Mouse (Mus musculus): ENCODE results near the gene Bdh2. TPM values are rescaled to one million over a fixed set of nuclear protein-coding genes. Genes with fewer than 3 reads are reported as not detected.

Gene Bdh2
- polyA plus RNA-seq, 1 experiment from 2014 or later, result 9.4 TPM

- Histone ChIP-seq H3K9ac (ENCODE audit: low read depth, low read length) (peak within 1 kb of the TSS; percentile 32), H3K4me3 (ENCODE audit: low read depth, low read length) (peak within 1 kb of the TSS; percentile 31), H3K4me1 (ENCODE audit: control insufficient read depth, insufficient read depth, low read length) (peaks cover 8% of the 10 kb centered on the region), H3K9me3 (ENCODE audit: control insufficient read depth, low read length) (no peaks in the 10 kb centered on the region), H3K27me3 (replicated peaks; ENCODE audit: control insufficient read depth, insufficient read depth, low read length) (peaks cover 4% of the 10 kb centered on the region; the same call in 1 of the 2 replicates), H3K4me2 (ENCODE audit: low read depth, low read length) (peak within 1 kb of the TSS; percentile 57), H3K27ac (replicated peaks; ENCODE audit: low read depth, low read length) (no peak within 1 kb of the TSS), H3K36me3 (ENCODE audit: control insufficient read depth, insufficient read depth, low read length) (no peaks in the 10 kb centered on the region)
- ATAC-seq (ENCODE audit: low read depth) (peak; percentile 94), DNase-seq (ENCODE audit: low spot score) (peak; percentile 69)
- WGBS, result 9% methylated on average over 22 of the region's 28 CpGs
These were observed 26.6 kb downstream of the Bdh2 start, which contains the start of gene Slc9b2 for GRCm38 (mm10) chr3:135307411-135308259. Gene Slc9b2, plus strand, starts transcription at chr3:135307700.

- Histone ChIP-seq H3K4me1 (ENCODE audit: control insufficient read depth, insufficient read depth, low read length) (no peaks in the 10 kb centered on the region), H3K27me3 (replicated peaks; ENCODE audit: control insufficient read depth, insufficient read depth, low read length) (no peaks in the 10 kb centered on the region), H3K9me3 (ENCODE audit: control insufficient read depth, low read length) (no peaks in the 10 kb centered on the region), H3K9ac (ENCODE audit: low read depth, low read length) (no peak overlapping the region), H3K27ac (replicated peaks; ENCODE audit: low read depth, low read length) (no peak overlapping the region), H3K4me2 (ENCODE audit: low read depth, low read length) (no peak overlapping the region), H3K36me3 (ENCODE audit: control insufficient read depth, insufficient read depth, low read length) (no peaks in the 10 kb centered on the region), H3K4me3 (ENCODE audit: low read depth, low read length) (no peak overlapping the region)
- DNase-seq (ENCODE audit: low spot score), result no peak
- WGBS, result 26% methylated on average over 2 of the region's 2 CpGs
- ATAC-seq (ENCODE audit: low read depth), result no peak
These were observed 32.0 kb downstream of the Bdh2 start for GRCm38 (mm10) chr3:135312916-135313491.

GRCm38 (mm10) chr3:135313727-135314126, 32.7 kb downstream of the Bdh2 start:
- no peak overlapping the region for H3K9ac ChIP-seq (ENCODE audit: low read depth, low read length)
- ATAC-seq (ENCODE audit: low read depth) (no peak), DNase-seq (ENCODE audit: low spot score) (no peak)
- no peak overlapping the region for H3K4me2 ChIP-seq (ENCODE audit: low read depth, low read length)
- no peaks in the 10 kb centered on the region for H3K9me3 ChIP-seq (ENCODE audit: control insufficient read depth, low read length)
- H3K27ac ChIP-seq (replicated peaks; ENCODE audit: low read depth, low read length), result no peak overlapping the region
- WGBS, result 77% methylated on average over 2 of the region's 2 CpGs
- no peaks in the 10 kb centered on the region for H3K4me1 ChIP-seq (ENCODE audit: control insufficient read depth, insufficient read depth, low read length)
- no peak overlapping the region for H3K4me3 ChIP-seq (ENCODE audit: low read depth, low read length)
- H3K36me3 ChIP-seq (ENCODE audit: control insufficient read depth, insufficient read depth, low read length), result no peaks in the 10 kb centered on the region
- H3K27me3 ChIP-seq (replicated peaks; ENCODE audit: control insufficient read depth, insufficient read depth, low read length), result no peaks in the 10 kb centered on the region

GRCm38 (mm10) chr3:135314811-135315210, 33.8 kb downstream of the Bdh2 start:
- Histone ChIP-seq H3K4me1 (ENCODE audit: control insufficient read depth, insufficient read depth, low read length) (no peaks in the 10 kb centered on the region), H3K36me3 (ENCODE audit: control insufficient read depth, insufficient read depth, low read length) (no peaks in the 10 kb centered on the region), H3K4me3 (ENCODE audit: low read depth, low read length) (no peak overlapping the region), H3K9me3 (ENCODE audit: control insufficient read depth, low read length) (no peaks in the 10 kb centered on the region), H3K27me3 (replicated peaks; ENCODE audit: control insufficient read depth, insufficient read depth, low read length) (no peaks in the 10 kb centered on the region), H3K27ac (replicated peaks; ENCODE audit: low read depth, low read length) (no peak overlapping the region), H3K4me2 (ENCODE audit: low read depth, low read length) (no peak overlapping the region), H3K9ac (ENCODE audit: low read depth, low read length) (no peak overlapping the region)
- WGBS, result 29% methylated on average over 2 of the region's 2 CpGs
- ATAC-seq (ENCODE audit: low read depth) (peak; percentile 47; the same call in 1 of the 2 replicates), DNase-seq (ENCODE audit: low spot score) (peak; percentile 59)

- Histone ChIP-seq H3K27ac (replicated peaks; ENCODE audit: low read depth, low read length) (no peak overlapping the region), H3K27me3 (replicated peaks; ENCODE audit: control insufficient read depth, insufficient read depth, low read length) (no peaks in the 10 kb centered on the region), H3K4me3 (ENCODE audit: low read depth, low read length) (no peak overlapping the region), H3K4me1 (ENCODE audit: control insufficient read depth, insufficient read depth, low read length) (no peaks in the 10 kb centered on the region), H3K9ac (ENCODE audit: low read depth, low read length) (no peak overlapping the region), H3K36me3 (ENCODE audit: control insufficient read depth, insufficient read depth, low read length) (no peaks in the 10 kb centered on the region), H3K4me2 (ENCODE audit: low read depth, low read length) (no peak overlapping the region), H3K9me3 (ENCODE audit: control insufficient read depth, low read length) (no peaks in the 10 kb centered on the region)
- peak; percentile 64 for DNase-seq (ENCODE audit: low spot score)
- ATAC-seq (ENCODE audit: low read depth), result no peak
- 79% methylated on average over 9 of the region's 9 CpGs for WGBS
These were observed 34.9 kb downstream of the Bdh2 start for GRCm38 (mm10) chr3:135315720-135316425.

- 89% methylated on average over 11 of the region's 11 CpGs for WGBS
These were observed 37.3 kb downstream of the Bdh2 start for GRCm38 (mm10) chr3:135318331-135318730.

GRCm38 (mm10) chr3:135324354-135324753, 43.3 kb downstream of the Bdh2 start:
- Histone ChIP-seq H3K36me3 (ENCODE audit: control insufficient read depth, insufficient read depth, low read length) (no peaks in the 10 kb centered on the region), H3K27me3 (replicated peaks; ENCODE audit: control insufficient read depth, insufficient read depth, low read length) (no peaks in the 10 kb centered on the region)

More at GRCm38 (mm10) chr3:135318331-135318730, 37.3 kb downstream of the Bdh2 start:
- no peak for ATAC-seq (ENCODE audit: low read depth)
- Histone ChIP-seq H3K4me2 (ENCODE audit: low read depth, low read length) (no peak overlapping the region), H3K27ac (replicated peaks; ENCODE audit: low read depth, low read length) (no peak overlapping the region), H3K27me3 (replicated peaks; ENCODE audit: control insufficient read depth, insufficient read depth, low read length) (no peaks in the 10 kb centered on the region), H3K36me3 (ENCODE audit: control insufficient read depth, insufficient read depth, low read length) (no peaks in the 10 kb centered on the region), H3K4me1 (ENCODE audit: control insufficient read depth, insufficient read depth, low read length) (no peaks in the 10 kb centered on the region), H3K9ac (ENCODE audit: low read depth, low read length) (no peak overlapping the region), H3K9me3 (ENCODE audit: control insufficient read depth, low read length) (no peaks in the 10 kb centered on the region), H3K4me3 (ENCODE audit: low read depth, low read length) (no peak overlapping the region)
- DNase-seq (ENCODE audit: low spot score), result no peak

GRCm38 (mm10) chr3:135327176-135327575, 46.2 kb downstream of the Bdh2 start:
- H3K9ac ChIP-seq (ENCODE audit: low read depth, low read length), result no peak overlapping the region
- DNase-seq (ENCODE audit: low spot score) (no peak), ATAC-seq (ENCODE audit: low read depth) (no peak)
- H3K27me3 ChIP-seq (replicated peaks; ENCODE audit: control insufficient read depth, insufficient read depth, low read length), result no peaks in the 10 kb centered on the region
- no peak overlapping the region for H3K4me3 ChIP-seq (ENCODE audit: low read depth, low read length)
- no peaks in the 10 kb centered on the region for H3K4me1 ChIP-seq (ENCODE audit: control insufficient read depth, insufficient read depth, low read length)
- no peak overlapping the region for H3K27ac ChIP-seq (replicated peaks; ENCODE audit: low read depth, low read length)
- H3K4me2 ChIP-seq (ENCODE audit: low read depth, low read length), result no peak overlapping the region
- no peaks in the 10 kb centered on the region for H3K36me3 ChIP-seq (ENCODE audit: control insufficient read depth, insufficient read depth, low read length)
- no peaks in the 10 kb centered on the region for H3K9me3 ChIP-seq (ENCODE audit: control insufficient read depth, low read length)
- 58% methylated on average over 6 of the region's 6 CpGs for WGBS

More at GRCm38 (mm10) chr3:135324354-135324753, 43.3 kb downstream of the Bdh2 start:
- Histone ChIP-seq H3K4me1 (ENCODE audit: control insufficient read depth, insufficient read depth, low read length) (no peaks in the 10 kb centered on the region), H3K9ac (ENCODE audit: low read depth, low read length) (no peak overlapping the region), H3K4me2 (ENCODE audit: low read depth, low read length) (no peak overlapping the region), H3K4me3 (ENCODE audit: low read depth, low read length) (no peak overlapping the region), H3K9me3 (ENCODE audit: control insufficient read depth, low read length) (no peaks in the 10 kb centered on the region), H3K27ac (replicated peaks; ENCODE audit: low read depth, low read length) (no peak overlapping the region)
- ATAC-seq (ENCODE audit: low read depth) (no peak), DNase-seq (ENCODE audit: low spot score) (no peak)
- 62% methylated on average over 6 of the region's 6 CpGs for WGBS

Measured in embryonic facial prominence, embryonic 14.5 days (tissue).